Mouse (Mus musculus): ENCODE measurements around the gene S100a10.
A peak's percentile ranks its signal among the peaks of the same experiment; 100 is the strongest.

DNA sequence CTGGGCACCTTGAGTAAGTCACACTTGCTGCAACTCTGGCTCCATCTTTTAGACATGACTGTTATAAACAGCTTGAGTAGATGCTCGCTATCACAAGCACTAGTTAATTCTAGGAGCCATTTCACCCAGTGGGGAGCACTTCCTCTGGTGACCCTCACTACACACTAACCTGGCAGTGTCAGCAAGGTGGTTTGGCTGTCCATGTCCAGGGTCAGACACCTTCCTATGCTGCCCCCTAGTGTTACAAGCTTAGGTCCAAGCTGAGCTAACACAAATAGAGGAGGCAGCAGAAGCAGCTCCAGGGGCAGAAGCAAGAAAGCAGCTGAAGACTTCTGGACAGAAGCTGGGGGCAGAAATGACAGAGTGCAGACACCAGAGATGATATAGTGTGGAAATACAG lies 38.6 kb downstream of the S100a10 start:
- peak; percentile 76 for TF ChIP-seq CTCF (IDR thresholded peaks at IDR 0.05; ENCODE audit: control insufficient read depth, insufficient read depth, low read length)
- TF ChIP-seq POLR2A (IDR thresholded peaks at IDR 0.05; ENCODE audit: borderline replicate concordance, control insufficient read depth, low read depth, low read length) = no peak

Data from bone marrow, adult 2 months (tissue).